Comparison of ENCODE assay signal across 24 mouse cellular contexts in genomic region chr6:121200458-121200857, GRCm38 (mm10). TPM values are rescaled to one million over a fixed set of nuclear protein-coding genes. Genes with fewer than 3 reads are reported as not detected.
"Had no signal": no experiment of that assay in that cellular context is flagged by ENCODE, and none has a peak within 500 bp of the region (broad histone marks: within the 10 kb centered on the region; RNA-seq: fewer than 3 reads in every experiment).

No protein-coding gene starts in this region.

- ATAC-seq: hindbrain, embryonic 16.5 days; hindbrain, postnatal 0 days; inflammation-experienced regulatory T-cells, adult 6 months; intestine, embryonic 15.5 days; intestine, embryonic 16.5 days; intestine, postnatal 0 days had no signal

- DNase-seq: heart, postnatal 10 days; heart, postnatal 14 days; heart, postnatal 36 days; heart, postnatal 4 days; kidney, adult 11 months; kidney, adult 18-20 months; kidney, adult 2 months; kidney, adult 8-10 months; kidney, adult 9 months; kidney, postnatal 10 days; kidney, postnatal 14 days; kidney, postnatal 25 days; kidney, postnatal 36 days; kidney, postnatal 4 days; layer of hippocampus, adult 9-11 months; layer of hippocampus, postnatal 36 days had no signal

RNA-seq across cellular contexts. Expression of gene Usp18, which starts 45.2 kb away (rescaled TPM):
- total RNA-seq: layer of hippocampus, postnatal 10 days; layer of hippocampus, postnatal 14 days had no signal
